Mouse (Mus musculus) midbrain, embryonic 12.5 days (tissue): ENCODE measurements around the gene Gm21292. TPM values are rescaled to one million over a fixed set of nuclear protein-coding genes. Genes with fewer than 3 reads are reported as not detected.
"Not testable (repeated sequence)": the region's sequence is repeated elsewhere in the genome, so short reads cannot be mapped to it uniquely, and the experiment has no call there.

Experiments
- ATAC-seq: fragments of 200-750 bp; cut with Nextera tagmentation; 2 replicates; pipeline ENCODE4 v1.8.0; 2017; ENCODE audit warnings: low read depth, moderate TSS enrichment, moderate library complexity; ENCODE audit not compliant: low FRiP score
- H3K27ac ChIP-seq: fragments of 300-500 bp; sonication (generic); replicated peaks from 2 replicates; pipeline ENCODE4 v1.5.1; 2016; ENCODE audit warnings: mild to moderate bottlenecking
- H3K27me3 ChIP-seq: fragments of 300-500 bp; sonication (generic); 2 replicates; pipeline ENCODE4 v1.6.1; 2016; ENCODE audit warnings: mild to moderate bottlenecking
- H3K36me3 ChIP-seq: fragments of 300-500 bp; sonication (generic); 2 replicates; pipeline ENCODE4 v1.6.1; 2016
- H3K4me1 ChIP-seq: fragments of 300-500 bp; sonication (generic); 2 replicates; pipeline ENCODE4 v1.6.1; 2016
- H3K4me2 ChIP-seq: fragments of 300-500 bp; sonication (generic); replicated peaks from 2 replicates; pipeline ENCODE4 v1.6.1; 2016; ENCODE audit warnings: mild to moderate bottlenecking, moderate library complexity
- H3K4me3 ChIP-seq: fragments of 300-500 bp; sonication (generic); 2 replicates; pipeline ENCODE4 v1.5.1; 2016; ENCODE audit warnings: mild to moderate bottlenecking
- H3K9ac ChIP-seq: fragments of 300-500 bp; sonication (generic); replicated peaks from 2 replicates; pipeline ENCODE4 v1.6.1; 2016; ENCODE audit warnings: mild to moderate bottlenecking, moderate library complexity
- H3K9me3 ChIP-seq: fragments of 300-500 bp; sonication (generic); 2 replicates; pipeline ENCODE4 v1.6.1; 2016; ENCODE audit warnings: mild to moderate bottlenecking
- WGBS: fragments of 180-500 bp; shearing (Covaris S2); methylation state at CpG from one replicate; pipeline ENCODE4 v1.1.7; 2016; 5-methylcytosine and 5-hydroxymethylcytosine counted together
- polyA plus RNA-seq: library from polyadenylated mRNA; unstranded; fragments of >200 nt; fragmentation: Nextera tagmentation; extraction: Ambion mirVana; gene quantifications from 2 replicates; pipeline ENCODE4 v1.2.1, GENCODE M21; 2016

Gene Gm21292
- not detected in 2 replicates for polyA plus RNA-seq

- not testable (repeated sequence) for H3K27me3 ChIP-seq, H3K9me3 ChIP-seq, H3K9ac ChIP-seq, H3K27ac ChIP-seq, H3K36me3 ChIP-seq, H3K4me1 ChIP-seq, H3K4me2 ChIP-seq, ATAC-seq, H3K4me3 ChIP-seq
- 36% methylated on average over 2 of the region's 2 CpGs for WGBS
Observed at GRCm38 (mm10) chrY:9133824-9134223, at the start of gene Gm21292. Gene Gm21292, minus strand, starts transcription at chrY:9133924.

Other genes starting within 250 kb of the Gm21292 start
- not detected in 2 replicates for gene Gm21721, start 68.3 kb upstream of the Gm21292 start, polyA plus RNA-seq
- not detected in 2 replicates for gene Gm21812, start 213.3 kb upstream of the Gm21292 start, polyA plus RNA-seq